Mouse (Mus musculus) embryonic facial prominence, embryonic 14.5 days (tissue): ENCODE data around the gene Gm10645. TPM values are rescaled to one million over a fixed set of nuclear protein-coding genes. Genes with fewer than 3 reads are reported as not detected.

Experiments
- ATAC-seq: fragments of 200-750 bp; cut with Nextera tagmentation; 2 replicates; pipeline ENCODE4 v1.8.0; 2017; ENCODE audit warnings: low read depth, moderate number of reproducible peaks, moderate TSS enrichment
- DNase-seq: peaks from one replicate; pipeline ENCODE4 v3.0.0-alpha.2; 2015; ENCODE audit warnings: low spot score
- H3K27ac ChIP-seq: fragments of 300-500 bp; sonication (generic); replicated peaks from 2 replicates; pipeline ENCODE4 v1.5.1; 2014; ENCODE audit warnings: low read depth, mild to moderate bottlenecking, low read length, moderate library complexity
- H3K27me3 ChIP-seq: fragments of 300-500 bp; sonication (generic); replicated peaks from 2 replicates; pipeline ENCODE4 v1.6.1; 2014; ENCODE audit warnings: low read length; ENCODE audit not compliant: control insufficient read depth, insufficient read depth
- H3K36me3 ChIP-seq: fragments of 300-500 bp; sonication (generic); 2 replicates; pipeline ENCODE4 v1.6.1; 2014; ENCODE audit warnings: low read length, mixed read lengths; ENCODE audit not compliant: control insufficient read depth, insufficient read depth
- H3K4me1 ChIP-seq: fragments of 300-500 bp; sonication (generic); 2 replicates; pipeline ENCODE4 v1.6.1; 2014; ENCODE audit warnings: antibody characterized with exemption, low read length; ENCODE audit not compliant: control insufficient read depth, insufficient read depth
- H3K4me2 ChIP-seq: fragments of 300-500 bp; sonication (generic); 2 replicates; pipeline ENCODE4 v1.6.1; 2014; ENCODE audit warnings: low read depth, mild to moderate bottlenecking, low read length, moderate library complexity, mixed read lengths
- H3K4me3 ChIP-seq: fragments of 300-500 bp; sonication (generic); 2 replicates; pipeline ENCODE4 v1.5.1; 2014; ENCODE audit warnings: low read depth, mild to moderate bottlenecking, low read length
- H3K9ac ChIP-seq: fragments of 300-500 bp; sonication (generic); 2 replicates; pipeline ENCODE4 v1.6.1; 2014; ENCODE audit warnings: low read depth, mild to moderate bottlenecking, low read length, moderate library complexity, mixed read lengths
- H3K9me3 ChIP-seq: fragments of 300-500 bp; sonication (generic); 2 replicates; pipeline ENCODE4 v1.6.1; 2016; ENCODE audit warnings: low read length; ENCODE audit not compliant: control insufficient read depth
- WGBS: fragments of 180-500 bp; shearing (Covaris S2); extraction: QIAGEN DNeasy Blood & Tissue Kit; methylation state at CpG from one replicate; pipeline ENCODE4 v1.1.7; 2014; 5-methylcytosine and 5-hydroxymethylcytosine counted together
- polyA plus RNA-seq: library from polyadenylated mRNA; unstranded; fragments of >200 nt; fragmentation: Nextera tagmentation; extraction: Ambion mirVana; gene quantifications from 2 replicates; pipeline ENCODE4 v1.2.1, GENCODE M21; 2014

The Gm10645 gene
- polyA plus RNA-seq, 1 experiment from 2014 or later, result 1.3 TPM

GRCm38 (mm10) chr8:83176785-83177184 is 10.8 kb upstream of the Gm10645 start:
- Histone ChIP-seq H3K36me3 (no peaks in the 10 kb centered on the region), H3K9ac (no peak overlapping the region), H3K4me2 (no peak overlapping the region), H3K9me3 (no peaks in the 10 kb centered on the region), H3K4me1 (peaks cover 7% of the 10 kb centered on the region; the same call in 1 of the 2 replicates), H3K4me3 (no peak overlapping the region), H3K27ac (no peak overlapping the region), H3K27me3 (no peaks in the 10 kb centered on the region)
- 75% methylated on average over 2 of the region's 2 CpGs for WGBS
- no peak for ATAC-seq
- DNase-seq, result no peak

- H3K27me3 ChIP-seq, result no peaks in the 10 kb centered on the region
- no peak overlapping the region for H3K9ac ChIP-seq
- H3K36me3 ChIP-seq, result no peaks in the 10 kb centered on the region
- no peak for ATAC-seq
- DNase-seq, result no peak
- no peak overlapping the region for H3K4me3 ChIP-seq
- whole genome bisulfite sequencing, result 72% methylated on average over 10 of the region's 10 CpGs
- no peak overlapping the region for H3K27ac ChIP-seq
- H3K4me1 ChIP-seq, result peaks cover 7% of the 10 kb centered on the region; the same call in 1 of the 2 replicates
- H3K9me3 ChIP-seq, result no peaks in the 10 kb centered on the region
- H3K4me2 ChIP-seq, result no peak overlapping the region
Measured at GRCm38 (mm10) chr8:83175680-83176079, 9.7 kb upstream of the Gm10645 start.

- Histone ChIP-seq H3K9ac (no peak overlapping the region), H3K4me2 (no peak overlapping the region), H3K9me3 (no peaks in the 10 kb centered on the region), H3K4me3 (no peak overlapping the region), H3K27me3 (no peaks in the 10 kb centered on the region), H3K36me3 (no peaks in the 10 kb centered on the region), H3K27ac (no peak overlapping the region), H3K4me1 (no peaks in the 10 kb centered on the region)
- DNase-seq, result no peak
- WGBS, result 30% methylated on average over 6 of the region's 6 CpGs
- ATAC-seq, result no peak
Measured at GRCm38 (mm10) chr8:83170894-83171293, 4.9 kb upstream of the Gm10645 start.

GRCm38 (mm10) chr8:83169709-83170108 is 3.7 kb upstream of the Gm10645 start:
- Histone ChIP-seq H3K27me3 (peaks cover 2% of the 10 kb centered on the region; the same call in 1 of the 2 replicates), H3K4me1 (no peaks in the 10 kb centered on the region), H3K27ac (no peak overlapping the region), H3K4me2 (no peak overlapping the region), H3K36me3 (no peaks in the 10 kb centered on the region), H3K9ac (no peak overlapping the region), H3K4me3 (no peak overlapping the region), H3K9me3 (no peaks in the 10 kb centered on the region)
- 95% methylated on average over 2 of the region's 2 CpGs for WGBS
- ATAC-seq (no peak), DNase-seq (no peak)

GRCm38 (mm10) chr8:83169127-83169526 is 3.2 kb upstream of the Gm10645 start:
- H3K4me2 ChIP-seq, result no peak overlapping the region
- no peaks in the 10 kb centered on the region for H3K4me1 ChIP-seq
- no peak overlapping the region for H3K9ac ChIP-seq
- H3K27ac ChIP-seq, result no peak overlapping the region
- H3K4me3 ChIP-seq, result no peak overlapping the region
- 85% methylated on average over 3 of the region's 3 CpGs for WGBS
- no peaks in the 10 kb centered on the region for H3K9me3 ChIP-seq
- DNase-seq (no peak), ATAC-seq (no peak)
- H3K27me3 ChIP-seq, result peaks cover 4% of the 10 kb centered on the region; the same call in 1 of the 2 replicates
- no peaks in the 10 kb centered on the region for H3K36me3 ChIP-seq

- no peak overlapping the region for H3K4me3 ChIP-seq
- ATAC-seq (no peak), DNase-seq (no peak)
- WGBS, result 54% methylated on average over 3 of the region's 3 CpGs
- no peak overlapping the region for H3K9ac ChIP-seq
- H3K27me3 ChIP-seq, result peaks cover 4% of the 10 kb centered on the region; the same call in 1 of the 2 replicates
- H3K27ac ChIP-seq, result no peak overlapping the region
- H3K4me2 ChIP-seq, result no peak overlapping the region
- H3K4me1 ChIP-seq, result no peaks in the 10 kb centered on the region
- H3K9me3 ChIP-seq, result no peaks in the 10 kb centered on the region
- no peaks in the 10 kb centered on the region for H3K36me3 ChIP-seq
Measured at GRCm38 (mm10) chr8:83167932-83168331, 2.0 kb upstream of the Gm10645 start.

- peak within 1 kb of the TSS; percentile 76 for H3K27ac ChIP-seq
- DNase-seq (peak; percentile 87), ATAC-seq (peak; percentile 93)
- peak within 1 kb of the TSS; percentile 75 for H3K4me3 ChIP-seq
- no peaks in the 10 kb centered on the region for H3K9me3 ChIP-seq
- H3K4me1 ChIP-seq, result no peaks in the 10 kb centered on the region
- WGBS, result under 1% methylated on average over 44 of the region's 63 CpGs
- peaks cover 4% of the 10 kb centered on the region; the same call in 1 of the 2 replicates for H3K27me3 ChIP-seq
- H3K36me3 ChIP-seq, result no peaks in the 10 kb centered on the region
- H3K4me2 ChIP-seq, result peak within 1 kb of the TSS; percentile 85
- peak within 1 kb of the TSS; percentile 85 for H3K9ac ChIP-seq
Measured at GRCm38 (mm10) chr8:83165235-83165930, 587 bp downstream of the Gm10645 start, which contains the start of gene Tbc1d9. Gene Tbc1d9 (plus strand): TSS chr8:83165352.

- Histone ChIP-seq H3K4me3 (no peak overlapping the region), H3K36me3 (no peaks in the 10 kb centered on the region), H3K27ac (no peak overlapping the region), H3K27me3 (peaks cover 4% of the 10 kb centered on the region; the same call in 1 of the 2 replicates), H3K9ac (no peak overlapping the region), H3K4me2 (no peak overlapping the region), H3K4me1 (no peaks in the 10 kb centered on the region), H3K9me3 (no peaks in the 10 kb centered on the region)
- WGBS, result 54% methylated on average over 2 of the region's 2 CpGs
- DNase-seq (no peak), ATAC-seq (no peak)
Measured at GRCm38 (mm10) chr8:83160613-83161012, 5.4 kb downstream of the Gm10645 start.

GRCm38 (mm10) chr8:83159615-83160014 is 6.4 kb downstream of the Gm10645 start:
- no peaks in the 10 kb centered on the region for H3K36me3 ChIP-seq
- WGBS, result 78% methylated on average over 1 of the region's 1 CpGs
- no peaks in the 10 kb centered on the region for H3K4me1 ChIP-seq
- H3K4me3 ChIP-seq, result no peak overlapping the region
- H3K4me2 ChIP-seq, result no peak overlapping the region
- ATAC-seq (no peak), DNase-seq (no peak)
- H3K9me3 ChIP-seq, result no peaks in the 10 kb centered on the region
- H3K27ac ChIP-seq, result no peak overlapping the region
- no peak overlapping the region for H3K9ac ChIP-seq
- peaks cover 2% of the 10 kb centered on the region; the same call in 1 of the 2 replicates for H3K27me3 ChIP-seq
